Mouse (Mus musculus) midbrain, embryonic 10.5 days (tissue): Measurements from ENCODE around the gene Vat1l. TPM values are rescaled to one million over a fixed set of nuclear protein-coding genes. Genes with fewer than 3 reads are reported as not detected.

Experiments used
- DNase-seq: peaks from one replicate; pipeline ENCODE4 v3.0.0-alpha.2; 2017; ENCODE audit warnings: low spot score
- H3K27ac ChIP-seq: fragments of 300-500 bp; sonication (generic); replicated peaks from 2 replicates; pipeline ENCODE4 v1.5.1; 2016; ENCODE audit warnings: mild to moderate bottlenecking
- H3K27me3 ChIP-seq: fragments of 300-500 bp; sonication (generic); 2 replicates; pipeline ENCODE4 v1.6.1; 2016; ENCODE audit warnings: low read depth, mild to moderate bottlenecking; ENCODE audit not compliant: poor library complexity, severe bottlenecking
- H3K36me3 ChIP-seq: fragments of 300-500 bp; sonication (generic); 2 replicates; pipeline ENCODE4 v1.6.1; 2016; ENCODE audit warnings: mild to moderate bottlenecking, moderate library complexity
- H3K4me1 ChIP-seq: fragments of 300-500 bp; sonication (generic); 2 replicates; pipeline ENCODE4 v1.6.1; 2016
- H3K4me3 ChIP-seq: fragments of 300-500 bp; sonication (generic); 2 replicates; pipeline ENCODE4 v1.5.1; 2016; ENCODE audit warnings: mild to moderate bottlenecking, moderate library complexity
- H3K9me3 ChIP-seq: fragments of 300-500 bp; sonication (generic); replicated peaks from 2 replicates; pipeline ENCODE4 v1.6.1; 2016; ENCODE audit warnings: mild to moderate bottlenecking
- whole genome bisulfite sequencing: fragments of 180-500 bp; shearing (Covaris S2); methylation state at CpG from one replicate; pipeline ENCODE4 v1.1.7; 2016; 5-methylcytosine and 5-hydroxymethylcytosine counted together
- polyA plus RNA-seq: library from polyadenylated mRNA; unstranded; fragments of >200 nt; fragmentation: Nextera tagmentation; extraction: Ambion mirVana; gene quantifications from 2 replicates; pipeline ENCODE4 v1.2.1, GENCODE M21; 2016

Vat1l gene
- polyA plus RNA-seq, 1 experiment from 2014 or later = 9.1 TPM

DNA sequence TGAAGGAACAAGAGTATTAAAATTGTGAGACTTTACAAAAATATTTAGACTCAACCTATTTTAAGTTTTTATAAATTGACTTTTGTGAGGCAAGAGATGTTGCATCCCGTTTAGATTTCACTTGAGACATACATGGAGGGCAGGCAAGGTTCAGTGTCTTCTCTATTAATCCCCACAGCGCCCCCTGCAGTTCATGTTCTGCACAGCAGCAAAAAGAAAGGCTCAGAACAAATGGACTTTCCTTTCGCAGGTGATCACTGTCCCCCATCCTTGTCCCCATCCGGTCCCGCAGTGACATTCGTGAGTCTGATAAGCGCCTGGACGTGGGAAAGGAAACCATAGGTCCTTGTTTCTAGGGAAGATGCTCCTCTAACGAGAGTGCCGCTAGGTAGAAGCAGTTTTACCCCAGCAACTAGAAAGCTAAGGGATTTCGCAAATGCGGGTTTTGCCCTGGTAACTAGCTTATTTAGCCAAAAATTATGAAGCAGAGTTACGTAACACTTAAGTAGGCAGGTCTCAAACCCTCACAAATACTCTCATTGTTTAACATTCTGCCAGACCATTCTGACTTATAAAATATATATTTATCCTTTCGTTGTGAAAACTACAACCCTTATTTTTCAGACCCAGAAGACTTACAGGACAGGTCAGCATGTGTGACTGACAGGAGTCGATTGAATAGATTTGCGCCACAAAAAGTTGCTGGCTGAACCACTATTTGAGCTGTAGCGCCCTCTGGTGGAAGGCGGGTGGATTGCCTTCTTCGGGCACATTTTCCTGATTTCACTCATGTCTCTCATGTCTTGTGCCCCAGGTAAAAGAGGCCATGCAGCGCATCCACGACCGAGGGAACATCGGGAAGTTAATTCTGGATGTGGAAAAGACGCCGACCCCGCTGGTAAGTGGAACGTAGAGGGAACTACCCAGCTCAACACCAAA, 163.9 kb downstream of the Vat1l start:
- Histone ChIP-seq H3K4me1 (0 out of 2 replicates have a peak, but pooled peaks cover 3% of the 10 kb centered on the region), H3K27me3 (no peaks in the 10 kb centered on the region), H3K4me3 (no peak overlapping the region), H3K27ac (no peak overlapping the region), H3K36me3 (peaks cover 11% of the 10 kb centered on the region; the same call in 1 of the 2 replicates), H3K9me3 (no peaks in the 10 kb centered on the region)
- DNase-seq = peak; percentile 74
- WGBS = 46% methylated on average over 27 of the region's 27 CpGs

GRCm38 (mm10) chr8:114374390-114374789, 169.0 kb downstream of the Vat1l start:
- H3K9me3 ChIP-seq = no peaks in the 10 kb centered on the region
- no peak for DNase-seq
- 92% methylated on average over 6 of the region's 6 CpGs for WGBS
- peaks cover 11% of the 10 kb centered on the region; the same call in 1 of the 2 replicates for H3K36me3 ChIP-seq
- H3K4me1 ChIP-seq = no peaks in the 10 kb centered on the region
- no peak overlapping the region for H3K27ac ChIP-seq
- H3K27me3 ChIP-seq = no peaks in the 10 kb centered on the region
- no peak overlapping the region for H3K4me3 ChIP-seq

DNA sequence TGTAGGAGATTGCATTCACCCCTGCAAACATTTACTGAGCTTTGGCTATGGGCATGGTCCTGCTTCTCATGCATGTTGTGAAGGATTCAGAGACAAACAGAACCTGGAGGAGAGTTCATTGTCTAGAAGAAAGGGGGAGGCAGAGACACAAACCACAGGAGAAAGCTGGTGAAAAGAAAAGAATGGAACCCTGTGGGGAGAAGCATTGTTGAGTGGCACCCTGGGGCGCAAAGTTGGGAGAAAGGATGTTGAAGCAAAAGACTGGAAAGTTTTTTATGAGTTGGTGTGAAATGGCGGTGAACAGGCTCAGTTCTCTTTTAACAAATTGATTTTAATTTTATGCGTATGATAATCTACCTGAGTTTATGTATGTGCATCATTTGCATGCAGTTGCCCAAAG, 178.8 kb downstream of the Vat1l start:
- DNase-seq = no peak
- H3K9me3 ChIP-seq = no peaks in the 10 kb centered on the region
- no peaks in the 10 kb centered on the region for H3K4me1 ChIP-seq
- H3K4me3 ChIP-seq = no peak overlapping the region
- no peaks in the 10 kb centered on the region for H3K36me3 ChIP-seq
- H3K27ac ChIP-seq = no peak overlapping the region
- WGBS = 72% methylated on average over 3 of the region's 3 CpGs
- no peaks in the 10 kb centered on the region for H3K27me3 ChIP-seq

GRCm38 (mm10) chr8:114387494-114387893, 182.1 kb downstream of the Vat1l start:
- 81% methylated on average over 4 of the region's 4 CpGs for WGBS
- no peaks in the 10 kb centered on the region for H3K4me1 ChIP-seq
- no peak overlapping the region for H3K27ac ChIP-seq
- H3K27me3 ChIP-seq = no peaks in the 10 kb centered on the region
- no peaks in the 10 kb centered on the region for H3K36me3 ChIP-seq
- DNase-seq = no peak
- no peak overlapping the region for H3K4me3 ChIP-seq
- H3K9me3 ChIP-seq = no peaks in the 10 kb centered on the region

GRCm38 (mm10) chr8:114390465-114391254, 185.2 kb downstream of the Vat1l start:
- H3K4me3 ChIP-seq = no peak overlapping the region
- DNase-seq = no peak
- no peaks in the 10 kb centered on the region for H3K4me1 ChIP-seq
- H3K9me3 ChIP-seq = no peaks in the 10 kb centered on the region
- no peaks in the 10 kb centered on the region for H3K36me3 ChIP-seq
- WGBS = 87% methylated on average over 12 of the region's 13 CpGs
- H3K27me3 ChIP-seq = no peaks in the 10 kb centered on the region
- no peak overlapping the region for H3K27ac ChIP-seq

- Histone ChIP-seq H3K4me1 (peaks cover 3% of the 10 kb centered on the region; the same call in 1 of the 2 replicates), H3K36me3 (no peaks in the 10 kb centered on the region), H3K27ac (no peak overlapping the region), H3K27me3 (no peaks in the 10 kb centered on the region), H3K9me3 (no peaks in the 10 kb centered on the region), H3K4me3 (no peak overlapping the region)
- DNase-seq = no peak
- WGBS = 98% methylated on average over 5 of the region's 5 CpGs
Observed at GRCm38 (mm10) chr8:114398326-114398725, 192.9 kb downstream of the Vat1l start.

GRCm38 (mm10) chr8:114399273-114399672, 193.9 kb downstream of the Vat1l start:
- Histone ChIP-seq H3K9me3 (no peaks in the 10 kb centered on the region), H3K27me3 (no peaks in the 10 kb centered on the region), H3K4me1 (peaks cover 4% of the 10 kb centered on the region; the same call in 1 of the 2 replicates), H3K36me3 (no peaks in the 10 kb centered on the region), H3K4me3 (no peak overlapping the region), H3K27ac (no peak overlapping the region)
- no peak for DNase-seq
- WGBS = 94% methylated on average over 5 of the region's 5 CpGs

- Histone ChIP-seq H3K36me3 (no peaks in the 10 kb centered on the region), H3K4me1 (peaks cover 4% of the 10 kb centered on the region; the same call in 1 of the 2 replicates), H3K4me3 (no peak overlapping the region), H3K27ac (no peak overlapping the region), H3K27me3 (no peaks in the 10 kb centered on the region), H3K9me3 (no peaks in the 10 kb centered on the region)
- WGBS = 86% methylated on average over 7 of the region's 7 CpGs
- no peak for DNase-seq
Observed at GRCm38 (mm10) chr8:114401679-114402078, 196.3 kb downstream of the Vat1l start.

DNA sequence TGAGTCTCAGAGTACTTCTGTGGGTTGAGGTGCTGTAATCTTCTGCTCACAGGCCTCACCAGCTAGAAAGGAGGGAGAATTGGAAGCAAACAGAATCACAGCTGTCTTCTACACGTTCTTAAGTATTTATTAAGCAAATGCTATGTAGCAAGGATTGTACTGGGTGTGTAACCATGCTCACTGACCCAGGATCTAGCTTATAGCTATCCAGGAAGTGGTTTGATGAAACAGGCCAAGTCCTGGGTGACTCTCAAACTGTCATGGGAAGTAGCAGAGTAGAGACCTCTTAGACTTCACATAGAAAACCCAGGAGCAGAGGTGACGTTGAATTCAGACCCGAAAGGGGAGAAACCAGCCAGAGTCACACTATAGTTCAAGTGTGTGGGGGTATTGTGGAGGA, 206.0 kb downstream of the Vat1l start:
- H3K9me3 ChIP-seq = no peaks in the 10 kb centered on the region
- no peak for DNase-seq
- H3K36me3 ChIP-seq = no peaks in the 10 kb centered on the region
- no peak overlapping the region for H3K27ac ChIP-seq
- H3K4me3 ChIP-seq = no peak overlapping the region
- no peaks in the 10 kb centered on the region for H3K27me3 ChIP-seq
- no peaks in the 10 kb centered on the region for H3K4me1 ChIP-seq
- 74% methylated on average over 3 of the region's 3 CpGs for WGBS

DNA sequence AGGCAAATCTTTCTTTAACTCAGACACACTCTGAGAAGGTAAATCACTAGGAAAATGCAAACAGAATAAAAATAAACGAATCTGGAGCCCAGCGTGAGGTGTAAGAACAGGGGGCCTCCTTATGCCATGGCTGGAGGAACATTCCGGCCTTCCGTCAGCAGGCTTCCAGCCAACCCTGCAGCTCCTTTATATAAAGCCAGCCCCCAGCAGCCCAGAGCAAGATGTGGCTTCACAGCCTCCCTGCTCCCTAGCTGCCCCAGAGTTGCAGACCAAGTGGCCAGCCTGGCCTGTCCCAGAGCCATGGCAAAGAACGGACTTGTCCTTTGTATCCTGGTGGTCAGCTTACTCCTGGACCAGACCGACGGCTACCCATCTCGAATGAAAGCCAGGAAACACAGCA, 212.4 kb downstream of the Vat1l start, which contains the start of gene Clec3a:
Gene Clec3a, plus strand, starts transcription at position 301 of the 400 bp plus-strand sequence.
- 82% methylated on average over 8 of the region's 8 CpGs for WGBS
- H3K36me3 ChIP-seq = no peaks in the 10 kb centered on the region
- no peaks in the 10 kb centered on the region for H3K9me3 ChIP-seq
- no peak within 1 kb of the TSS for H3K4me3 ChIP-seq
- no peak within 1 kb of the TSS for H3K27ac ChIP-seq
- no peak for DNase-seq
- H3K4me1 ChIP-seq = 0 out of 2 replicates have a peak, but pooled peaks cover 4% of the 10 kb centered on the region
- H3K27me3 ChIP-seq = no peaks in the 10 kb centered on the region

- no peak for DNase-seq
- Histone ChIP-seq H3K36me3 (no peaks in the 10 kb centered on the region), H3K9me3 (no peaks in the 10 kb centered on the region), H3K4me1 (0 out of 2 replicates have a peak, but pooled peaks cover 4% of the 10 kb centered on the region), H3K4me3 (no peak overlapping the region), H3K27me3 (no peaks in the 10 kb centered on the region), H3K27ac (no peak overlapping the region)
- 72% methylated on average over 5 of the region's 5 CpGs for WGBS
Observed at GRCm38 (mm10) chr8:114418486-114418885, 213.1 kb downstream of the Vat1l start.

DNA sequence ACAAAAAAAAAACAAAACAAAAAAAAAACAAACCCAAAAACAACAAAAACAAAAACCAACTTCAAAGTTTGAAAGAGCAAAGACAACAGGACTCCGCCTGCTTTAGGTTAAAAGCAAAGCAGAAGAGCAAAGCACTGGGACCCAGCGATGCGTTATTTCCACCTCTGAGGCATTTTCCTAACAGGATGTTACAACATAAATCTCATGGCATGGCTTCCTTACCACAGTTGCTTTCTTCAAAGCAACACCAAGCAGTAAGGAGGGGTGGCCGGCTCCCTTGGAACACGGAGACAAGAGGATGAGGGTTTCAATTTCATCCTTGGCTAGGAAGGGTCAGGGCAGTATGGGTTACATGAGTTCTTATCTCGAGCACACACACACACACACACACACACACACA, 213.5 kb downstream of the Vat1l start:
- H3K36me3 ChIP-seq = no peaks in the 10 kb centered on the region
- H3K4me3 ChIP-seq = no peak overlapping the region
- WGBS = 77% methylated on average over 6 of the region's 6 CpGs
- no peak for DNase-seq
- no peaks in the 10 kb centered on the region for H3K9me3 ChIP-seq
- no peaks in the 10 kb centered on the region for H3K27me3 ChIP-seq
- no peak overlapping the region for H3K27ac ChIP-seq
- H3K4me1 ChIP-seq = 0 out of 2 replicates have a peak, but pooled peaks cover 4% of the 10 kb centered on the region
